Mouse (Mus musculus): ENCODE measurements around the gene Babam1.
"Not testable (repeated sequence)": the region's sequence is repeated elsewhere in the genome, so short reads cannot be mapped to it uniquely, and the experiment has no call there.

Babam1 gene

GRCm38 (mm10) chr8:71405401-71406098 lies 8.9 kb downstream of the Babam1 start, which contains the start of gene Ankle1:
Gene Ankle1 (plus strand): TSS chr8:71406010.
- in situ Hi-C loops (cut with MseI, MboI), result loop anchor here in 1 of 2 experiments (5.0 kb wide), 1 partner anchor 33 kb away; the partner anchor contains the start of gene Ocel1

- in situ Hi-C loops (cut with MseI, MboI), result loop anchor here in 1 of 2 experiments (5.0 kb wide), 1 partner anchor 34 kb away; the partner anchor contains the start of gene Ocel1
These were observed 9.7 kb downstream of the Babam1 start for GRCm38 (mm10) chr8:71406099-71407015.

GRCm38 (mm10) chr8:71407441-71407840 lies 10.8 kb downstream of the Babam1 start:
- in situ Hi-C loops (cut with MseI, MboI), result loop anchor here in 1 of 2 experiments (5.0 kb wide), 1 partner anchor 35 kb away; the partner anchor contains the start of gene Ocel1

GRCm38 (mm10) chr8:71408231-71408630 lies 11.6 kb downstream of the Babam1 start:
- in situ Hi-C loops (cut with MseI, MboI), result loop anchor here in 1 of 2 experiments (5.0 kb wide), 1 partner anchor 36 kb away; the partner anchor contains the start of gene Ocel1

- in situ Hi-C loops (cut with MseI, MboI), result loop anchor here in 1 of 2 experiments (5.0 kb wide), 1 partner anchor 1116 kb away; no protein-coding TSS in a partner anchor
These were observed 15.0 kb downstream of the Babam1 start for GRCm38 (mm10) chr8:71411535-71412273.

GRCm38 (mm10) chr8:71422121-71422520 lies 25.5 kb downstream of the Babam1 start:
- in situ Hi-C loops (cut with MseI, MboI), result no loop called here

GRCm38 (mm10) chr8:71432935-71433334 lies 36.3 kb downstream of the Babam1 start:
- in situ Hi-C loops (cut with MseI, MboI), result not testable (repeated sequence)

- in situ Hi-C loops (cut with MseI, MboI), result no loop called here
These were observed 40.4 kb downstream of the Babam1 start for GRCm38 (mm10) chr8:71437041-71437440.

GRCm38 (mm10) chr8:71441404-71441803 lies 44.7 kb downstream of the Babam1 start:
- in situ Hi-C loops (cut with MseI, MboI), result no loop called here

GRCm38 (mm10) chr8:71445096-71445495 lies 48.4 kb downstream of the Babam1 start:
- in situ Hi-C loops (cut with MseI, MboI), result no loop called here

GRCm38 (mm10) chr8:71451337-71451736 lies 54.7 kb downstream of the Babam1 start:
- in situ Hi-C loops (cut with MseI, MboI), result no loop called here

- in situ Hi-C loops (cut with MseI, MboI), result no loop called here
These were observed 55.1 kb downstream of the Babam1 start for GRCm38 (mm10) chr8:71451777-71452176.

- in situ Hi-C loops (cut with MseI, MboI), result no loop called here
These were observed 56.0 kb downstream of the Babam1 start for GRCm38 (mm10) chr8:71452669-71453068.

All from mouse trophoblast stem cell (cell line).